In genomic region chr3:82074201-82074851, GRCm38 (mm10) we compare ENCODE assay signal across 9 mouse cellular contexts. TPM values are rescaled to one million over a fixed set of nuclear protein-coding genes. Genes with fewer than 3 reads are reported as not detected.
DNase-seq lines count a peak whose midpoint lies in the region; ATAC-seq and TF ChIP-seq lines count a peak whose summit lies in the region.
"Had no signal": no experiment of that assay in that cellular context is flagged by ENCODE, and none has a peak within 500 bp of the region (broad histone marks: within the 10 kb centered on the region; RNA-seq: fewer than 3 reads in every experiment).

Gene Gucy1b1, minus strand, starts transcription at chr3:82074689.

- H3K36me3 ChIP-seq in forebrain, embryonic 13.5 days (ENCODE audit: poor library complexity, severe bottlenecking), result no peaks in the 10 kb centered on the region
- no peaks in the 10 kb centered on the region for H3K36me3 ChIP-seq in heart, embryonic 16.5 days (ENCODE audit: control insufficient read depth, insufficient read depth)
- H3K36me3 ChIP-seq in midbrain, postnatal 0 days (ENCODE audit: insufficient read depth, low read length), result no peaks in the 10 kb centered on the region
- H3K36me3 ChIP-seq in stomach, embryonic 14.5 days (ENCODE audit: control insufficient read depth, insufficient read depth, low read length), result no peaks in the 10 kb centered on the region

- peak within 1 kb of the TSS; percentile 59; the same call in 1 of the 2 replicates for H3K27ac ChIP-seq in forebrain, embryonic 13.5 days
- H3K27ac ChIP-seq in heart, embryonic 16.5 days (ENCODE audit: low read length), result peak within 1 kb of the TSS; percentile 81
- H3K27ac ChIP-seq in midbrain, postnatal 0 days (ENCODE audit: low read depth, low read length), result peak within 1 kb of the TSS; percentile 87
- peak within 1 kb of the TSS; percentile 85 for H3K27ac ChIP-seq in stomach, embryonic 14.5 days (ENCODE audit: low read length)

- peak; percentile 13; the same call in 1 of the 2 replicates for TF ChIP-seq CTCF in midbrain, postnatal 0 days (IDR thresholded peaks at IDR 0.05)

- H3K4me3 ChIP-seq in forebrain, embryonic 13.5 days, result peak within 1 kb of the TSS; percentile 58
- peak within 1 kb of the TSS; percentile 62 for H3K4me3 ChIP-seq in heart, embryonic 16.5 days (ENCODE audit: low read length)
- peak within 1 kb of the TSS; percentile 68 for H3K4me3 ChIP-seq in midbrain, postnatal 0 days (ENCODE audit: low read depth, low read length)
- peak within 1 kb of the TSS; percentile 63 for H3K4me3 ChIP-seq in stomach, embryonic 14.5 days (ENCODE audit: low read depth, low read length)

- peaks cover 11% of the 10 kb centered on the region for H3K4me1 ChIP-seq in forebrain, embryonic 13.5 days
- H3K4me1 ChIP-seq in heart, embryonic 16.5 days (ENCODE audit: control insufficient read depth, insufficient read depth, low read length), result peaks cover 12% of the 10 kb centered on the region
- H3K4me1 ChIP-seq in midbrain, postnatal 0 days (ENCODE audit: insufficient read depth, low read length), result 0 out of 2 replicates have a peak, but pooled peaks cover 2% of the 10 kb centered on the region
- peaks cover 6% of the 10 kb centered on the region; the same call in 1 of the 2 replicates for H3K4me1 ChIP-seq in stomach, embryonic 14.5 days (ENCODE audit: control insufficient read depth, insufficient read depth, low read length)

- H3K9me3 ChIP-seq in forebrain, embryonic 13.5 days (replicated peaks), result no peaks in the 10 kb centered on the region
- no peaks in the 10 kb centered on the region for H3K9me3 ChIP-seq in heart, embryonic 16.5 days (replicated peaks; ENCODE audit: control insufficient read depth, low read length)
- H3K9me3 ChIP-seq in midbrain, postnatal 0 days (ENCODE audit: low read length), result no peaks in the 10 kb centered on the region
- no peaks in the 10 kb centered on the region for H3K9me3 ChIP-seq in stomach, embryonic 14.5 days (ENCODE audit: control insufficient read depth, low read depth, low read length)

- ATAC-seq in forebrain, embryonic 13.5 days, result peak; percentile 99
- ATAC-seq in heart, embryonic 16.5 days (replicated peaks; ENCODE audit: extremely low read depth, insufficient read depth, low FRiP score), result peak; percentile 94
- peak; percentile 99 for ATAC-seq in midbrain, postnatal 0 days (ENCODE audit: low FRiP score)
- peak; percentile 94 for ATAC-seq in stomach, embryonic 14.5 days (ENCODE audit: insufficient number of reproducible peaks, insufficient read depth, low FRiP score, low read depth)

- no peaks in the 10 kb centered on the region; the same call in 1 of the 2 replicates for H3K27me3 ChIP-seq in forebrain, embryonic 13.5 days
- H3K27me3 ChIP-seq in heart, embryonic 16.5 days (ENCODE audit: control insufficient read depth, insufficient read depth, low read length), result no peaks in the 10 kb centered on the region
- H3K27me3 ChIP-seq in midbrain, postnatal 0 days (ENCODE audit: insufficient read depth, low read length), result no peaks in the 10 kb centered on the region
- H3K27me3 ChIP-seq in stomach, embryonic 14.5 days (ENCODE audit: control insufficient read depth, insufficient read depth, low read length), result no peaks in the 10 kb centered on the region

- H3K9ac ChIP-seq in forebrain, embryonic 13.5 days, result peak within 1 kb of the TSS; percentile 73
- H3K9ac ChIP-seq in heart, embryonic 16.5 days (ENCODE audit: low read length), result peak within 1 kb of the TSS; percentile 79
- H3K9ac ChIP-seq in midbrain, postnatal 0 days (replicated peaks; ENCODE audit: low read length, poor library complexity, severe bottlenecking), result peak within 1 kb of the TSS; percentile 85
- peak within 1 kb of the TSS; percentile 58 for H3K9ac ChIP-seq in stomach, embryonic 14.5 days (replicated peaks; ENCODE audit: low read depth, low read length)

- peak within 1 kb of the TSS; percentile 98 for H3K4me2 ChIP-seq in forebrain, embryonic 13.5 days
- peak within 1 kb of the TSS; percentile 93 for H3K4me2 ChIP-seq in heart, embryonic 16.5 days (ENCODE audit: low read depth, low read length)
- peak within 1 kb of the TSS; percentile 81 for H3K4me2 ChIP-seq in midbrain, postnatal 0 days (ENCODE audit: low read depth, low read length, poor library complexity, severe bottlenecking)
- H3K4me2 ChIP-seq in stomach, embryonic 14.5 days (replicated peaks; ENCODE audit: low read depth, low read length), result peak within 1 kb of the TSS; percentile 82

- DNase-seq in CD4-positive, CD25-positive, alpha-beta regulatory T cell, adult 2 months (ENCODE audit: low read depth, low spot score), result peak; percentile 79
- DNase-seq in c-Kit-positive CD71-positive TER-119-negative erythroid progenitor cells, embryonic 14.5 days (ENCODE audit: low read depth), result peak; percentile 9
- DNase-seq in kidney, postnatal 10 days, result peak; percentile 83
- DNase-seq in liver, result peak; percentile 54
- peak; percentile 97 for DNase-seq in midbrain, postnatal 0 days (ENCODE audit: low spot score)

- whole genome bisulfite sequencing in forebrain, embryonic 13.5 days, result 2% methylated on average over 25 of the region's 25 CpGs
- WGBS in heart, embryonic 16.5 days, result 1% methylated on average over 25 of the region's 25 CpGs
- WGBS in midbrain, postnatal 0 days, result under 1% methylated on average over 25 of the region's 25 CpGs
- WGBS in stomach, embryonic 14.5 days, result 2% methylated on average over 25 of the region's 25 CpGs

RNA-seq across cellular contexts. Expression of gene Gucy1b1, which starts in this region (rescaled TPM):
- 23.5 and 26.4 TPM in 2 replicates for polyA plus RNA-seq in forebrain, embryonic 13.5 days (2015; fragmentation: Nextera tagmentation; extraction: Ambion mirVana)
- 47.4 and 48.7 TPM in 2 replicates for polyA plus RNA-seq in heart, embryonic 16.5 days (2015; fragmentation: Nextera tagmentation; extraction: Ambion mirVana)
- total RNA-seq in midbrain, postnatal 0 days (2014; rRNA removed), result 50.1 and 55.0 TPM in 2 replicates
- polyA plus RNA-seq in midbrain, postnatal 0 days (2015; fragmentation: Nextera tagmentation; extraction: Ambion mirVana), result 57.4 and 58.5 TPM in 2 replicates
- 64.6 and 69.3 TPM in 2 replicates for polyA plus RNA-seq in stomach, embryonic 14.5 days (2014; fragmentation: Nextera tagmentation; extraction: Ambion mirVana)
- polyA plus RNA-seq: C2C12 had no signal

Comparison
In these comparisons a context has a peak if more than half of its experiments do, and no peak if none do; other contexts are left out.
1. Peak in every context shown above with its lines: DNase-seq, ATAC-seq, H3K4me3 ChIP-seq and H3K27ac ChIP-seq.
2. DNase-seq: peak in every context shown above with its lines; median percentile 97 in midbrain, postnatal 0 days; 83 in kidney, postnatal 10 days; 79 in CD4-positive, CD25-positive, alpha-beta regulatory T cell, adult 2 months; 54 in liver; 9 in c-Kit-positive CD71-positive TER-119-negative erythroid progenitor cells, embryonic 14.5 days.